Mouse (Mus musculus) CD4-positive, CD25-positive, alpha-beta regulatory T cell, adult 2 months (primary cell): ENCODE data around the gene Gm49368.
A peak's percentile ranks its signal among the peaks of the same experiment; 100 is the strongest.
"Not testable (repeated sequence)": the region's sequence is repeated elsewhere in the genome, so short reads cannot be mapped to it uniquely, and the experiment has no call there.

Experiments used
- DNase-seq: peaks from one replicate; pipeline ENCODE4 v3.0.0-alpha.2; 2012; ENCODE audit warnings: low read depth, low spot score

Gm49368 gene

DNA sequence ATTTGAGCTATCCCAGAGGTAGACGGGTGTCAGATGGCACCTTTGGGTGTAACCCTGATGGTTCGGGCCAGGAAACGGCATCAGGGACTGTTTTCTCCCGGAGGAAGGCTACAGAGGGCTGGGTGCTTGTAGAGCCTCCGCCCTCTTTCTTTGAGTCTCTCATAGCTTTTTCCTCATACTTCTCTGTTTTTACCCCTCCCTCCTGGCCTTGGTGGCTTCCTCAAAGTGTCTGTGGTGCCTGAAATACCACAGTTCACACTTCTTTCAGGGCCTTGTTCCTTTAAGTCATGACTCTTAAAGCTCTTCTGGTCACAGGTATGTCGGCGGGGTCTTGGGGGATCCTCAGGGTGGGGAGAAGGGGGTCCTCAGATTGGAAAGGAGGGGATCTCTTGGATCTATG, at the start of gene Gm49368, which contains the start of gene Itgam:
TSS of gene Gm49368 (plus strand) at position 228 of the 400 bp plus-strand sequence.
TSS of gene Itgam (plus strand) at position 185 of the 400 bp plus-strand sequence.
- DNase-seq = no peak

DNA sequence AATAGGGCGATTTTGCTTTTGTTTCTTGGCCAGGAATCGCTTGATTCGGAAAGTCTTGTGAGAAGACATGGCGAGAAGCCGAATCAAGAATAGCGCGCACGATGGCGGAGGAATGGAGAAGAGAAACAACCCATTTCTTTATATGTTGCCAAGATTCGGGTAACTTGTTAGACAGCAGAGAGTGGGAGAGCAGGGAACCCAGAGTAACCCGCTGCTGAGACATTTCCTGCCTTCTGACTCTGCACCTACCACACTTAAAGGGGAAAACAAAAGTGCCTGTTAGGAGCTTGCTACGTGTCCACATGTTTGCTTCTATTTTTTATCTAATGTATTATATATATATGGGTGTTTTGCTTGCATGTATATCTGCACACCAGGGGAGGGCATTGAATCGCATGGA, 49.4 kb upstream of the Gm49368 start:
- DNase-seq = no peak

DNA sequence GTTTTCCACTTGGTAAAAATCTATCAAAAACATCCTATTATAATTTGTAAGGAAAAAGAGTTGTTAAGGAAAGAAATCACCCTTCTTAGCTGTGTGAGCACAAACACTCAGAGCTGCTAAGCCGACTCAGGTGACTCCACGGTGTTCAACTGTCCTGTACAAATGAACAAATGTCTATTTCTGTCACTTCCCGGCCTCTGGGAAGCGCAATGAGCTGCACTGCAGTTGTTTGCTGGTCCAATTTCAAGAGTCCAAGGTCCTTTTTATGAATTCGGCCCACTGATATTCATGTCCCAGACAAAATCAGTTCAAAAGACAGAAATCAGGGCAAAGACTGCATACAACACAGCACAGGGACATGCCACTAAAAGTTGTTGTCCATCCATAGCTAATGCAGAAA, 46.3 kb upstream of the Gm49368 start:
- DNase-seq = not testable (repeated sequence)

DNA sequence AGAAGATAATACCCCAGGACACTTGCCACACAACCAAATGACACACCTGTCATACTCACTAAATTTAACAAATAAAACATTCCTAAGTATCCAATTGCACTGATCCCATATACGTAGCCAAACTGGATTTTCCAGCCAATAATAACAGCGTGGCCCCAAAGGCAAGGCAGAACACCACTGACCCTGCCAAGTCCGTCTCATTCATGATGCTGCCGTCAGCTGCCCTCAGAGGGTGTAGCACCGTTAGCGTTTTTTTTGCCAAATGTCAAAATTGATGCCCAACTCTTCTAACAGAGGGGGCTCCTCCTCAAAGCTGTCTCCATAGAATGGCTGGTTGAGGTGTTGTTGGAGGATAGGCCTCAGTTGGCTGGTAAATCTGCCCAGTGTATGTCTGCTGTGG, 45.8 kb upstream of the Gm49368 start:
- no peak for DNase-seq

DNA sequence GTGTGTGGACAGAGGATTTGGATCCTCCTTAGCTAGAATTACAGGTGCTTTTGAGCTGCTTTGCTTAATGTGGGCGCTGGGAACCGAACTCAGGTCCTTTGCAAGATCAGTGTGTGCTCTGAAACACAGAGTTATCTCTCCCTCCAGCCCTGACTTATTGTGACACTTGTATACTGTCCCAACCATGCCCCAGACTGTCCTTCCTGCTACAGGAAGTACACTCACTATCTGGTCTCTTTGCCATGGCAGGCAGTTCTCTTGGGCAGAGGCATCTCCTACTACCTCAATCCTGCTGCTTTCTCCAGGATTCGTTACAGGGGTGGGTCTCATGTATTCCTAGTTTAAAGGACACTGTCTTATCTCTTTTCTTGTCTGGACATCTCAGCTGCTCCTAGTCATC, 44.2 kb upstream of the Gm49368 start:
- no peak for DNase-seq

DNA sequence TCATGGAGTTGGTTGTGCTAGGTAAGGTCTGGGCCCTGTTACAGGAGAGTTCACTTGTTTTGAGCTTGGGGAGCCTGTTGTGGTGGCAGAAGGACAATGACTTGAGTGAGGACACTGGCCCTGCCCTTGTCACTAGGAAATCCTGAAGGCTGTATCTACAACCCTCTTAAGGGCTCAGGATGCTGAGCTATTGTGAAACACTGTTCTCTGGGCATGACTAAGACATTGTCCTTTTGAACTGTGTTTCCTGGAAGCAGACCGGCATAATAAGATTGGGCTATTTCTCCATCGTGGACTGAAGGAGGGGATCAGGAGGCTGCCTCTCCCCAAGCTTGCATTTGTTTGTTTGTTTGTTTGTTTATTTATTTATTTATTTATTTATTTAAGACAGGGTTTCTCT, 43.3 kb upstream of the Gm49368 start:
- no peak for DNase-seq

DNA sequence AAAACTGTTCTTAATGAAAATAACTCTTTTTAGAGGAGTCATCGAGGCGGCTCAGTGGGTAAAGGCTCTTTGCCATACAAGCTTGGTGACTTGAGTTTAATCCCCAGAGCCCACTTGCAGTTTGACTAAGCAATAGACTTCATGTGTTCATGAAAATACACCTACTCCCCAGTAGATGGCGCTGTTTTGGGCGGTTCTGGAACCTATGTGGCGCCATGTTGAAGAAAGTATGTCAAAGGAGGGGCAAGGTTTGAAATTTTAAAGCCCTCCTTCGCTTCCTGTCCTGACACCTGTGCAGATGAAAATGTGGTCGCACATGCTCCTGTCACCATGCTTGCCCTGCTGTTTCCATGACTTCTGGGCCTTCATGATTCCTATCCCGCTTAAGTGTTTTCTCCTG, 39.5 kb upstream of the Gm49368 start:
- peak; percentile 51 for DNase-seq

DNA sequence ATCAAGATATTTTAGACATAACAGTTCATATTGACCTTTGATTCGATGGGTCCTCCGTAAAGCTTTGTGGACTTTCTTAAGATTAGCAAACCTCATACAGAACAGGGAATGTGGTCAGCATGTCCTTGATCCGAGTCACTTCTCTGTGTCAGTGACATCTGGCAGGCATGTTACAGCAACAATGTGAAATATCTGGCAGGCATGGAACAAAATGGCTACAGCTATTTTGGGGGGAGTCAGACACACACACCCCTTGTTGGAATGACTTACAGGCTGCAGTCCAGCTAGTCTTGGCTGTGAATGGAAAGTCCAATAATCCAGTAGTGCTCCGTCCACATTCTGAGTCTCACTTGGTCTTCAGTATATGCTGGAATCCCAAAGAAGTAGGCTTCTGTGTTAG, 38.9 kb upstream of the Gm49368 start:
- DNase-seq = no peak

DNA sequence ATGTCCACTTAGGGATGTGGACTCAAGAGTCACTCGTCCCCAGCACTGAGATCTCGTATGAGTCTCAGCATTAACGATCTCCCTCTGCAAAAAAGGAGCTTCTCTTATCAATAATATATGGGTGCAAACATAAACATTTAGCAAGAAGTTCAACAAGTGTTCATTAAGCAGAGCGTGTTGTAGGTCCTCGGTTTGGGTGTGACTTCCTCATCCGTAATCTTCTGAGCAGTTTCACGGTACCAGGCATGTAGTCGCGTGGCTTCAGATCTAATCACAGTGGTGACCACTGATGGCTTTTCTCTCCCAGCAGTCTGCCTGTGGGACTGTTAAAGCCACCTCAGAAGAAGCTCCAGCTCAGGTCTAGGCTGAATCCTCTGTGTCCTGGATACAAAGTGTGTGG, 38.1 kb upstream of the Gm49368 start:
- DNase-seq = no peak

DNA sequence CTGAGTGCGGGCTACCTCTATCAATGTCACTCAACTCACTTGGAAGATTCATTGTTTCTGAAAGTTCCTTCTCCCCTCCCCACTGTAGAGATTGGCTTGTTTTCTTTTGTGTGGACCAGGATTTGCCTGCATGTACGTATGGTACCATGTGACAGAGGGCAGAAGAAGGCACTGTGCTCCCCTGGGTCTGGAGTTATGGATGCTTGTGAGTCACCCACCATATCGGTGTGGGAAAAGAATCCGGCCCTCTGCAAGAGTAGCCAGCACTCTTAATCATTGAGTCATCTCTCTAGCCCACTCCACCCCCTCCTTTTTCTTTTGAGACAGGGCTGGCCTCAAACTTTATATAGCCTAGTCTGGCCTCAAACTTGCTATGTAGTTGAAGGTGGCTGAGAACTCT, 37.6 kb upstream of the Gm49368 start:
- no peak for DNase-seq

DNA sequence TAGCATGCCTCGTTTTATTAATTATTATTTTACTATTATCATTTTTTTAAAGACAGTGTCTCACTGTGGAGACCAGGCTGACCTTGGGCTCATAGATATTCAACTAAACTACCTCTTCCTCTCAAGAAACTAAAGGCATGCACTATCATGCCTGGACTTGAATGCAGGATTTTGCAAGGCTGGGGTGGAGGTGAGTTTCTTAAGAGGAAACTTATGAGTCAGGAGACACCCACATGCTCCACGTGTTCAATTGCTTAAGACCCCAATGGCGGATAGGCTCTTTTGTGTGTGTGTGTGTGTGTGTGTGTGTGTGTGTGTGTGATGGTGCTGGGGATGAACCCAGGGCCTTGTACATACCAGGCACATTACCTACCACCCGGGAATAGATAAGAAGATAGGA, 37.1 kb upstream of the Gm49368 start:
- no peak for DNase-seq

DNA sequence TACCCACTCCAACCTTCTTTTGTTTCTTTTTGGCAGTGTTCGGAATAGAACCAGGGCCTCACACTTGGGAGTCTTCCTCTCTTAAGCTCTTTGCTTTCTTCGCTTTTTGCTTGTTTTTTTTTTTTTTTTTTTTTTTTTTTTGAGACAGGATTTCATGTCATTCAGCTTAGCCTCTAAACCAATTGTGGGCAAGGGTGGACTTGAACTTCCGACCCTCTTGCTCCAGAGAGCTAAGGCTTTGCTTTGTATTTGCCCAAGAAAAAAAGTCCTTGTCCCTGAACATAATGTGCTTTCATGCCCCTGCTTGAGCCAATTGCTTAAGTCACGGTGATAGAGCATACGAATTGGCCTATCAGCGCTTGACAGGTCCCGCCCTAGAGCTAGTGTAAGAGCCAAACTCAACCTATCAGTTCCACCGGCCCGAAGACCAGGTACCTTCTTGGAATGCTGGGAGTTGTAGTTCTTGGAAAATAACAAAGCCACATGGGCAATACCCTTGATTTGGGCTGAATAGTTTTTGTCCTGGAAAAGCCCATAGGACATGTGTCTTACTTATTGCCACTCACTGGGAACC, 31.0 kb upstream of the Gm49368 start:
- DNase-seq = no peak

DNA sequence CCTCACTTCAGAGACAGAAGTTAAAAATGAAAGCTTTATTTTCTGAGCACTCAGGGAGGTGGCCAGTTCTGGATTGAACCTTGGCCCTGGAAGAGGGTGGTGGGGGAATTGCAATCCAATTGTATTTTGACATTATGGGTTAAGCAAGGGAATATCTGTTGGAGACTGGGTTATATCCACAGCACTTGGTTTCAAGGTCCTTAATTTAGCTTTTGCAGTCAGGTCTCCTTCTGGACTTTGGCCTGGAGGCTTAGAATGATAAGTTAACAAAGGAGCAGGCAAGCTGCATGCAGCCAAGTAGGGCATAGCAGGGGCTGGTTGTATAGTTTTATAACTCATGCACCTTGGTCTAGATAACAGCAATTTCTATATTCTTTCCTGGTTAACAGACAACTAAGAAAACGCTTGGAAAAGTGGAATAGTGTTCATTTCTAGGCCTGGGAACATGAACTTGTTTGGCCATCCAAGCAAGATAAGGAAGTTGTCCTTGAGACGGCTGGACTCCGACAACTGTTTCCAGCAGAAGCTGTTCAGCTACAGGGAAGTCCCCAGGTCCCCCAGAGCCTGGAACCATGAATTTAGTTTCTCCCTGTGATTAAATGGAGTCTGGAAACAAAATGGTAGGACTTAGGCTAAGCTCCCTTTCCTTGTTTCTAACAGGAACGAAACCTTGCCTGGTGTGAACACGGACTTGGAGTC, 30.0 kb upstream of the Gm49368 start:
- DNase-seq = no peak

DNA sequence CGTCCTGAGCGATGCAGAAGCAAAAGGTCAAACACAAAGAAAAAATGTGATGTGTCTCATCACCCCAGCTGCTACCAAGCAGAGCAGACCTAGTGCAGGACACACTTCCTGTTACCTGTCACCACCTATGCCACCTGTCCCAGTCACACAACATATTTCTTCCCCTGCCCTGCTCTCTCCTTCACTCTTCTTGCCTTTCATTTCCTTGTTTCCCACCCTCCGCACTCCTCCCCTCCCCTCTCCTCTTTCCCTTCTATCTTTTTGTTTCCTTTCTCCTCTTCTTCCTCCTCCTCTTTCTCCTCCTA, 29.5 kb upstream of the Gm49368 start:
- no peak for DNase-seq

DNA sequence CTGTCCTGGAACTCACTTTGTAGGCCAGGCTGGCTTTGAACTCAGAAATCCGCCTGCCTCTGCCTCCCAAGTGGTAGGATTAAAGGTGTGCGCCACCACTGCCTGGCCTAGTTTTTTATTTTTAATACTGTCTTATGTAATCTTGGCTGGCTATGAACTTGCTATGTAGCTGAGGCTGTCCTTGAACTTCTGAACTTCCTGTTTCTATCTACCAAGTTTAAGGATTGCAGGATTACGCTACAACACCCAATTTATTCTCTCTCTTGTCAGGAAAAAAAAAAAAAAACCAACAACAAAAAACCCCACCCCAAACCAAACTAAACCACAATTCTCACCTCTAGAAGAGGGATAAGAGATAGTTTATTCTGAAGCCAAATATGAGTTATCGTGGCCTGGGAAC, 28.9 kb upstream of the Gm49368 start:
- DNase-seq = no peak

DNA sequence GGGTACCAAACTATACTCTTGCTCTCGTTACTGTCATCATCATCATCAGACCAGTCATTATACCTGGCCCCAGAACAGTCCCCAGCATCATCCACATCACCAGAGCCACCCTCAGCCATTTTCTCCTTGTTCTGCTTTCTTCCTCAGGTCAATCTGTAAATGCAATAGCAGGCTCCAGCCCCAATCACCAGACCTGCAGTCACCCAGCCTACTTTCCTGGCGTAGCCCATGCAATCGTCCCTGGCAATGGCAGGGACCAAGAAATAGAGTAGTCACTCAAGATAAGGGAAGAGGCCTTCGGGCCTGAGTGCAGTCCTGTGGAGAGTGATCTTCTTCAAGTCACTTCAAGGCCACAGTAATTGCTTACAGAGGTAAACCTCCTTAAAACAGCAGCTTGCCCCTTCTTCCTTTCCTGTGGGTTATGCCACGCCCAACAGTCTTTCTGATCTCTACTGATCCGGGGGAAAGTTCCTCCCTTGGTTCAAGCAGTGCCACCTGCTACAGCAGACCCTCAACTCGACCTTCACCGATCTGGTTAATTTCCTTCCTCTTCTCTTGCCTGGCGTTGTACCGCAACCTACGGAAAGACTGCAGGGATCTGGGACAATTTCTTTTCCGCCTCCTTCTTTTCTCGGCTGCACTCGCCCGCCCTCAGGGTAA, 20.2 kb upstream of the Gm49368 start:
- DNase-seq = not testable (repeated sequence)

DNA sequence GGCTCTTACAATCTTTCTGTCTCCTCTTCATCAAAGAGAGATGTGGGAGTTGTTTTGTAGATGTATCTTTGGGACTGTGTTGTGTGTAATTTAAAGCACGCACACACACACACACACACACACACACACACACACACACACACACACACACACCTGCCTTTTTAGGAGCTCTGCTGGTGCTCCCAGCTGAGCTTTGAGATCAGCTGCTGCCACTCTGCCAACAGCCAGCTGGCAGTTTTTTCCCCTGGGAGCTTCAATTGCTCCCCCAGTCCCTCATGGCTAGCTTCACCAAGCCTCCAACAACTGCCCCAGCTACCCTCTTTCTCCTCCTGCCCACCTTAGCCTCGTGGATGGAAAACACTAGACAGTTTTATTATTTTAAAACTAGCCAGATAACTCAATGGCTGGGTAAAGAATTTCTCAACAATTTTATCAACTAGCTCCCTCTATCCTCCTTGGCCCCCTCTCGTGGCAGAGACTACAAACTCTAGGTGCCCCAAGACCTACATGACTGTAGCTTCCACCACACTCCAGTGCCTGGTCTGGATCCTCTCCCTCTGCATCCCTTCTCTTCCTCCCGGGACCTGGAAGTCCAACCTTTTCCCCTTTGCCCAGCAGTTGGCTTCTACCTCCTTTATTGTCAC, 18.2 kb upstream of the Gm49368 start:
- DNase-seq = peak; percentile 18

DNA sequence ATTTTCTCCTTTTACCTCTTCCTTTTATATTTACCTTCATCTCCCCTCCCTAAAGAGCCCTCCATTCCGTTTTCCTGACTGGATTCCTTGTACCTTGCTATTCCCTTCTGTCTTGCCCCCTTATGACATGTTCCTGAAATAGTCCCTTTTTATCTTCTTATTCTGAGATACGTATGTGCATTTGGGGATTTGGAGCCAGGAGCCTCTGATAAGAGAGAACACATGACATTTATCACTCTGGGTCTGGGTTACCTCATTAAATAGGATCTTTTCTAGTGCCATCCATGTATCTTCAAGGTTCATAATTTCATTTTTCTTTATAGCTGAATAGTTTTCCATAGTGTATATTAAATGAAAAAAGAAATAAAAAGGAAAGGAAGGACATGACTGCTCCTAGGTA, 16.8 kb upstream of the Gm49368 start:
- no peak for DNase-seq

DNA sequence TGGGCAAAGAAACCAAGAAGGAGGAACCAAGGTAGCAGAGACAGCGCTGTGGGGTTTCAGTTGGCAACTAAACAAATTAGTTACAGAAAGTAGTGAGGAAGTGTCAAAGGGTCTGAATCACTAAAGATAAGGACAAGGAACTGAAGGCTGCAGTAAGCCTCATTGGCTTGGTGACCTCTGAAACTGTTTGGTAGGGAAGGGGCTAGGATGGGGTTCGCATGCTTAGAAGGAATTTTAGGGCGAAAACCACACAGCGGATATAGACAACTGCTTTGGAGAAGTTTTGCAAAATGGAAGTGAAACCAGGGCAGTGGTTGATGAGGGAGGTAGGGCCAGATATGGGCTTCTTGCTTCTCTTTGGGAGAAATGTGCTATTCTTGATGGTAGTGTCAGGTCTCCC, 13.7 kb upstream of the Gm49368 start:
- no peak for DNase-seq

DNA sequence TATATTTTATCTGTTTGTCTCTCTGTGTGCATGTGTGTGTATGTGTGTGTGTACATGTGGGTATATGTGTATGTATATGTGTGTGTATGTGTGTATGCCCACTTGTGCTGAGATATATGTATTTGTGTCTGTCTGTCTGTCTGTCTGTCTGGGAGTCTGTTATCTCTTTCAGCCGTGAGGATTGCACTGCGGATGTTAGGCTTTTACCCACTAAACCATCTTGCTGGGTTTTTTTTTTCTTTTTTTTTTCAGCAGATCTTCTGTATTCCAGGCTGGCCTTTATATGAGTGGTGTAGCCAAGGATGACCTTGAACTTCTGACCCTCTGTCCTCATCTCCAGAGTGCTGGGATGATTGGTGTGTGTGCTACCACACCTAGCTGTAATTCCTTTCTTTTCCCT, 13.2 kb upstream of the Gm49368 start:
- no peak for DNase-seq

DNA sequence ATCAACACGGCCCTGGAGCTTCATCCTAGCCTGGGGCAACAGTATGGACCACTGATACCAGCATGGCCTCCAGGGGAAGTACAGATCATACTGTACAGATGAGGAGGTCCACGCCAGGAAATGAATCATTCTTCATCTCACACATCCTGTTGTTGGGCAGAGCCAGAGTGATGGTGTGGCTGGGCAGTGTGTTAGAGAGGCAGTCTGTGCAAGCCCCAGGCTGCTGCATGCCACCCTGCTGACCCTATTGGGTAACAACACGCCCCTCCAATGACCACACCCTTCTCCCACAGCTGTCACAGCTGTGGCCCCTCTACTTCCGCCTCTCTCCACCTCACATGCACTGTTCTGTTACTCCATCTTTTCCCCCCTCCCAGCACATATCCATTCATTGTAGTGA, 11.7 kb upstream of the Gm49368 start:
- peak; percentile 34 for DNase-seq

DNA sequence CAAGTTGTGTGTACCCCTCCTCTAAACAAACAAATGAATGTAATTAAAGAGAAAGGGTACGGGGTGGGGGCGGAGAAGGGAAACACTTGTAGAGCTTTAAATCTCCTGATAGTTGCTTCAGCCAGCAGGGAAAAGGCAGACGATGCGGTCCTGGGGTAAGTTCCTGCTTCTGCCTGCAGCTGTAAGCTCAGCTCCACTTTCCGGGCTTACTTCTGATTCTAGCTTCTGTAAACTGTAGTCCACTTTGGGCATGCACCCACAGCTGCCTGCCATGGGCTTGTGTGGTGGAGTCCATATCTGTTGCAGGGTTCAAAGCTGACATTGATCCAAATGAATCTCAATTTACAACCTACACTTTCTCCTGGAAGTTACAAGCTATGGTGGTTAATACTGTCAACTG, 9.4 kb upstream of the Gm49368 start:
- no peak for DNase-seq

DNA sequence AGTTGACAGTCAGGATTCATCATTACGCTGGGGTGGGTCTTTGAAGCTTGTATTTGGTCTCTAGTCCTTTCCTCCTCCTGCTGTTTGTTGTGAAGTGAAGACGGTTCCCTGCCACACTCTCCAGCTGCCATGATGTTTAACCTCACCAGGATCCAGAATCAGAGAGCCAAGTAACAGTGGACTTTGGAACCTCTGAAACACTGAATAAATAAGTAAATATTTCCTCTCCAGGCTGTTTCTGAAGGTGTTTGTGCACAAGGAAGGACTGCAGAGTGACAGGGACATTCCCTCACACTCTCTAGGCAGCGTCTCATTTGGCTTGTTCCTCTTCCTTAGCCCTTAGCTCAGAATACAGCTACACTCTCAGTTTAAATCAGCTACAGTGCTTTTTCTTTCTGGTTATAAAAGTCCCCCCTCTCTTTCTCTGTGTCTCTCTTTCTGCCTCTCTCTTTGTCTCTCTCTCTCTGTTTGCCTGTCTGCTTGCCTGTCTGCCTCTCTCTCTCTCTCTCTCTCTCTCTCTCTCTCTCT, 5.5 kb upstream of the Gm49368 start:
- DNase-seq = no peak
